Mouse (Mus musculus) spleen, adult 2 months (tissue): ENCODE results near the gene Usp12. TPM values are rescaled to one million over a fixed set of nuclear protein-coding genes. Genes with fewer than 3 reads are reported as not detected.
A peak's percentile ranks its signal among the peaks of the same experiment; 100 is the strongest.

ENCODE experiments used
- DNase-seq, 2 experiments: peaks; one replicate each; pipeline versions ENCODE4 v3.0.0 to v3.0.0-alpha.2; 2012 to 2021; ENCODE audit warnings: low spot score in 2 of 2, low read depth in 1 of 2
- H3K27ac ChIP-seq: fragments of 200-500 bp; 2 replicates; pipeline ENCODE4 v1.5.1; 2012; ENCODE audit warnings: low read length, inconsistent platforms; ENCODE audit not compliant: insufficient read depth
- H3K27me3 ChIP-seq: fragments of 200-500 bp; 2 replicates; pipeline ENCODE4 v1.6.1; 2012; ENCODE audit warnings: mild to moderate bottlenecking, moderate library complexity, low read length, inconsistent platforms; ENCODE audit not compliant: control insufficient read depth, insufficient read depth
- H3K36me3 ChIP-seq: fragments of 200-500 bp; 2 replicates; pipeline ENCODE4 v1.6.1; 2012; ENCODE audit warnings: mild to moderate bottlenecking, low read length, inconsistent platforms; ENCODE audit not compliant: control insufficient read depth, insufficient read depth
- H3K4me1 ChIP-seq: fragments of 200-500 bp; 2 replicates; pipeline ENCODE4 v1.6.1; 2011; ENCODE audit warnings: inconsistent platforms; ENCODE audit not compliant: control insufficient read depth, insufficient read depth, insufficient read length
- H3K4me3 ChIP-seq: fragments of 200-500 bp; 2 replicates; pipeline ENCODE4 v1.5.1; 2011; ENCODE audit warnings: mild to moderate bottlenecking, inconsistent platforms; ENCODE audit not compliant: insufficient read depth, insufficient read length; ENCODE audit errors: extremely low read depth
- CTCF ChIP-seq: fragments of 200-500 bp; IDR thresholded peaks from 2 replicates; pipeline ENCODE4 v1.5.1; 2011; ENCODE audit warnings: mild to moderate bottlenecking, inconsistent platforms; ENCODE audit not compliant: insufficient read depth, insufficient read length, insufficient replicate concordance; ENCODE audit errors: extremely low read depth
- POLR2A ChIP-seq: fragments of 200-500 bp; IDR thresholded peaks from 2 replicates; pipeline ENCODE4 v1.6.1; 2011; ENCODE audit warnings: low read depth, low read length, inconsistent platforms
- WGBS: fragments of 180-500 bp; shearing (Covaris S2); methylation state at CpG from one replicate; pipeline ENCODE4 v1.1.7; 2018; 5-methylcytosine and 5-hydroxymethylcytosine counted together
- polyA plus RNA-seq: library from polyadenylated mRNA; depleted of rRNA; stranded (reverse); fragments of >200 nt; gene quantifications from 2 replicates; pipeline ENCODE4 v1.2.3, GENCODE M21; 2012; rRNA removed

The Usp12 gene
- polyA plus RNA-seq, 1 experiment = 14.3 TPM

DNA sequence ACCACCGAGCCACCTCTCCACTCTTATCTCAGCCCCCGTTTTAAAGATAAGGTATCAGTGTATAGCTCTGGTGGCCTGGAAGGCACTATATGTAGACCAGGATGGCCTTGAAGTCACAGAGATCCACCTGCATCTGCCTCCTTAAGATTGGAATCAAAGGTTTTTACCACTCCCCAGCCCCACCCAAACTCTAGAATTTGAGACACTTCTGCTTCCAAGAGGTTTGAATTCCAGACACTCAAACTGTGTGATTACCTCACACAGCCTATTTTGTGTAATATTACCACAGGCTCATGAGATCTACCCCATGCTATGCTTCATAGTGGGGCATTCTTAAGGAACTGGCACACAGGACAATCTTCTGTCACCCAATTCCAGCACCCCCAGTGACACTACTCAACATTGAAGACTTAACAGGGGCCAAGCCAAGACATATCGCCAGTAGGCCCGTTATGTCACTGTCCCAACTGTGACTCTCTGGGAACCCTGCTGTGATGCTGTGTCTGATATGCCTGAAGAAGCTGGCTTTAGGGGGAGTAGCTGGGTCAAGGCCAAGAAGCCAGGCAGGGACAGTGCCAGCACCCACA lies 95.3 kb downstream of the Usp12 start:
- 80% methylated on average over 4 of the region's 4 CpGs for WGBS
- Histone ChIP-seq H3K27ac (no peak overlapping the region), H3K36me3 (no peaks in the 10 kb centered on the region), H3K4me3 (no peak overlapping the region), H3K27me3 (no peaks in the 10 kb centered on the region), H3K4me1 (no peaks in the 10 kb centered on the region)
- no peak for DNase-seq
- TF ChIP-seq CTCF (no peak), POLR2A (no peak)

DNA sequence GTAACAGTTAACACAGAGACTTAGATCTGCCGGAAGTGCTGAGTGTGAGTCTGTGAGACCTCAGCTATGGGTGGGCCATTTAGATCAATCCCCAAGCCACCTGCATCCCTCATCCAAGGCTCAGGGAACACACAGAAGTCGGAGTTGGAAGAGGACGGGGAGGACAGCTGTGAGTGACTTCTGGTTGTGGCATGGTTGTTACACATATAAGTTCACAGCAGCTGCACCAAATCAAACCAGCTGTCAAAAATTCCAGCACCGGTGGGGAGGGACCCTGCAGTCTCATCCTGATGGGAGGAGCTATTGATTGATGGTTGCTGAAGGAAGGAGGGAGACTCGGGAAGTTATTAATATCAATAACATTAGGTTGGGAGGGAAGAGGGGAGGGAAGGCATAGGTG lies 99.3 kb downstream of the Usp12 start:
- Histone ChIP-seq H3K4me3 (no peak overlapping the region), H3K36me3 (no peaks in the 10 kb centered on the region), H3K27ac (no peak overlapping the region), H3K4me1 (peaks cover 15% of the 10 kb centered on the region), H3K27me3 (no peaks in the 10 kb centered on the region)
- TF ChIP-seq POLR2A (no peak), CTCF (no peak)
- no peak for DNase-seq
- WGBS = 84% methylated on average over 5 of the region's 5 CpGs

DNA sequence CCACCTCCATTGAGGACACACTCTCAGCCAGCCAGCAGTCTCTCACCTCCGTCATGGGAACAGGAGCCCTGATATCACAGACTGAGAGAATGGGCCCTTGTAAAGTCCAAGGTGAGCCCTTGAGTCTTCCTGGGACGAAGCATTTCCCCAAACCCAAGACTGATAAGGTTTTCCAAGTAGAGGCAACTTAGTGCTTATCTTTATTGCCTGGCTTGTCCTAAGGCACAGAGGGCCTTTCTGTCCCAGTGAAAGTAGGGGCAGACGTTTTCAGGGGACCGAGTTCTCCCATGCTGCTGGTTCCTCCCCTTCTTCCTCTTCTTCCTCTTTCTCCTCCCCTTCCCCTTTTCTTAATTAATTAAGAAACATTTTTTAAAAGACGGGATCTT lies 101.8 kb downstream of the Usp12 start:
- WGBS = 36% methylated on average over 5 of the region's 5 CpGs
- H3K4me3 ChIP-seq = no peak overlapping the region
- no peaks in the 10 kb centered on the region for H3K27me3 ChIP-seq
- TF ChIP-seq CTCF (no peak), POLR2A (no peak)
- no peak overlapping the region for H3K27ac ChIP-seq
- no peaks in the 10 kb centered on the region for H3K36me3 ChIP-seq
- H3K4me1 ChIP-seq = peaks cover 18% of the 10 kb centered on the region
- no peak for DNase-seq

DNA sequence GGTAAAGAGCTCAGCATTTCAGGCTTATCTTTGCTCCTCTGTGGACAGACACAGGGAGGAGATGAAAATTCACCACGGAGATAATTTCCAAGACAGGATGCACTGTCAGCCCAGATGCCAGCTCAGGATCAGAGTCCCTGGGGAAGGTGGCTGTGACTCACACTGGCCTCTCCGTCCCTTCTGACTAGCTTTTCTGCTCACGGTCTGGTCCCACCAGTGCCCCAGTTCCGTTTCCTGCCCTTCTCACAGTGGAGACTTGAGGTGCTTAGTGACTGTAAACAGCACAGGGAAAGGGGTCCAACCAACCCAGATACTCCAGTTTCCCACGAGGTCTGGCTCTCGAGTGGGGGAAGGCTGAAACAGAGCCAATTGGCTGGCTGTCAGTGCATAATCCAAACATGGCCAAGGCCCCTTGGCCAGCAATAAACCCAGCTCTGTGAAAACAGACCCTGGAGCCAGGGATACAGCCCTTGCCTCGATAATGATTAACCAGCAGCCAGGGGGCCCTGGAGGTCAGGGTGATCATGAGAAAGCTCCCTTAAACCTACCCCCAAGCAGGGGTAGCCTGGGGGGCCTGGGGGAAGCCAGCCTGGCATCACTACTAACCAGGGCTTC lies 102.3 kb downstream of the Usp12 start:
- H3K27ac ChIP-seq = no peak overlapping the region
- H3K36me3 ChIP-seq = no peaks in the 10 kb centered on the region
- DNase-seq = no peak
- WGBS = 25% methylated on average over 7 of the region's 7 CpGs
- H3K4me3 ChIP-seq = no peak overlapping the region
- TF ChIP-seq CTCF = no peak
- no peak for TF ChIP-seq POLR2A
- H3K27me3 ChIP-seq = no peaks in the 10 kb centered on the region
- peaks cover 22% of the 10 kb centered on the region for H3K4me1 ChIP-seq

DNA sequence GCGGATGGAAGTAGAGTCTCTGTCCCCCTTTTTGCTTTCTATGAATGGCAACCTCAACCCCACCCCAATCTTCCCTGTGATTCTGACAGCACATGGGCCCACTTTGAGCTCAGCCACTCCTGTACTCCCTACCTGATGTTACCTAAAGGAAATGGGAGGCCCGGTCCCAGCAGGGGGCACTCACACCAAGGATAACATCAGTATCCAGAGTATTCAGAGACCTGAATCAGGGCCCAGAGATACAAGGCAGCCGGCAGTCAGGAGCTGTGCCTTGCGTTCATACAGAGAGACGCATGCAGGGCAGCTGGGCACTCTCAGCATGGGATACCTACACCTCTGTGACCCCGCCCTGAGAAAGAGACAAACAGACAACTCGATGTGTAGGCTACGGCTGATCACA lies 103.1 kb downstream of the Usp12 start:
- no peaks in the 10 kb centered on the region for H3K27me3 ChIP-seq
- no peak for DNase-seq
- H3K27ac ChIP-seq = no peak overlapping the region
- TF ChIP-seq CTCF = no peak
- TF ChIP-seq POLR2A = no peak
- H3K4me3 ChIP-seq = no peak overlapping the region
- no peaks in the 10 kb centered on the region for H3K36me3 ChIP-seq
- H3K4me1 ChIP-seq = peaks cover 25% of the 10 kb centered on the region
- 67% methylated on average over 8 of the region's 8 CpGs for WGBS

DNA sequence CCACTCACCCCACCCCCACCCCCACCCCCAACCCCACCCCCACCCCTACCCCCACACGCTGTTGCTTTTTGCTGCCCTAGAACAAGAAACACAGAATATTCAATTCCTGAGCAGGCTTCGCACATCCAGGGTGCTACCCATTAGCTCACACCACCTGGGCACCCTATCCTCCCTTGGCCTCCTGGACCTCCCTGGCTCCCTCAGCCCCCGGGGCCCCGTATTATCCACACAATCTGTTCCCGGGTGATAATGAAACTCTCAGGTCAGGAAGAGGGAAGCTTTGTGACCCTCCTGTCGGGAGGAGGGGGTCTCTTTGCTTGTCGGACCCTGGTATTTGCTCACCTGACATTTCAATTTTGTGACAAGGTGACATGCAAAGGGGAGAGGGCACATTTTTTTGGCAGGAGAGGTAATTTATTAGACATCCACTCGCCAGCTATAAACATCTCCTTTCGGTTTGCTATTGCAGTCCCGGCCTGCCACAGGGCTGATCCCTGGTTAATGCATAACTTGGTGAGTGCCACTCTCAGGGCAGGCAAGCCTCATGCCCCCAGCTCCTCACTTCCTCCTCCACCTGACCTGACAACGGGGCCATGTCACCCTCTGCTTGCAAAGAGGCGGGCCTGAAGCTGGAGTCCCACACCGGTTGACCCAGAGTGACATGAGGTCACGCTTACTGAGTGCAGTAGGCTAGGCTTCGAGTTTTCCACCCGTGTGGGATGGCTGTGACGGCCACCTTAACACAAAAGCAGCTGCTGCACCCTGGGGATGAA lies 107.1 kb downstream of the Usp12 start:
- DNase-seq = peak; percentile 31 to 39
- TF ChIP-seq CTCF = no peak
- no peak for TF ChIP-seq POLR2A
- Histone ChIP-seq H3K36me3 (no peaks in the 10 kb centered on the region), H3K27me3 (no peaks in the 10 kb centered on the region), H3K27ac (peak overlapping the region; percentile 10), H3K4me3 (no peak overlapping the region), H3K4me1 (peaks cover 26% of the 10 kb centered on the region; the same call in 1 of the 2 replicates)
- WGBS = 40% methylated on average over 17 of the region's 17 CpGs

DNA sequence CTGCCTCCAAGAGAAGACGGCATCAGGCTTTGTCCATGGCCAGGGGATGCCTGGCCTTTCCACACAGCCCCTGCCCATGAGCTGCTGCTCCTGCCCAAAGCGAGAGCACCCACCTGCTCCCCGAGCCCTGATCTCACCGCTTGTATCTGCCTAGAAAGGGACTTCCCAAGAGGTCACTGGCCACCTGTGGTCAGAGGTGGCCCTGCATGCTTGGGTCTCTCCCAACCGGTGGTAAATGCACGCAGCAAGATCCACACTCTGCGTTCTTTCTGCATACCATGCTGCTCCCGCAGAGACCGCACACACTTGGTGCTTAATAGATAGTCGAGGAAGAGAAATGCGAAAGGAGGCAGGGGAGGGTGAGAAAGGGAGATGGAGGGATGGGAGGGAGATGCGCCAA lies 107.9 kb downstream of the Usp12 start:
- Histone ChIP-seq H3K36me3 (no peaks in the 10 kb centered on the region), H3K27ac (no peak overlapping the region), H3K4me3 (no peak overlapping the region), H3K4me1 (peaks cover 22% of the 10 kb centered on the region; the same call in 1 of the 2 replicates), H3K27me3 (no peaks in the 10 kb centered on the region)
- no peak for DNase-seq
- 91% methylated on average over 12 of the region's 12 CpGs for WGBS
- TF ChIP-seq POLR2A = no peak
- TF ChIP-seq CTCF = no peak

Other genes with a start within 250 kb of the Usp12 start
- not detected in 2 replicates for gene Gm3415, start 238.9 kb downstream of the Usp12 start, polyA plus RNA-seq
- gene Gpr12, start 209.8 kb downstream of the Usp12 start, polyA plus RNA-seq = 0.18 and 0.27 TPM in 2 replicates
- gene Rpl21, start 37.9 kb upstream of the Usp12 start, polyA plus RNA-seq = 54.0 and 59.1 TPM in 2 replicates
- 8.2 and 9.1 TPM in 2 replicates for gene Rasl11a, start 50.1 kb upstream of the Usp12 start, polyA plus RNA-seq
- gene Gtf3a, start 153.7 kb upstream of the Usp12 start, polyA plus RNA-seq = 40.5 and 74.9 TPM in 2 replicates
- gene Mtif3, start 168.8 kb upstream of the Usp12 start, polyA plus RNA-seq = 6.7 and 6.8 TPM in 2 replicates